Comparison of ENCODE assay signal across 14 mouse cellular contexts in the genomic region with DNA sequence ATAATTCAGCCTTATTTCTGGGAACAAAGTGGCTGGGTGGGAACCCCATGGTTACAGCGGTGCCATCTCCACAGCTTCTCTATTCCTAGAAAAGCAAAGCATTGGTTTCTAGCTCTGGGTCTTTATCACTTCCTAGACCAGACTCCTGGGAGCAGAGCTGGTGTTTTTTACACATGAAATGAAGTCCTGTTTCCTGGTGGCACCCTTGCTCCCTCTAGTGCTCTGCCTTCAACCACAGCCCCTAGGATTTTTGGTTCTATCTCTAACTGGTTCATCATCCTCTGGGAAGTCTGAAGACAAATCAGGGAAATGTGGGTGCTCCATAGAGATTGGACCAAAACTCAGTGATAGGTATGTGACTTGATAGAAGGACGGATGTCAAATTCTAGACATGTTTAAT. TPM values are rescaled to one million over a fixed set of nuclear protein-coding genes. Genes with fewer than 3 reads are reported as not detected.
DNase-seq lines count a peak whose midpoint lies in the region; ATAC-seq and TF ChIP-seq lines count a peak whose summit lies in the region.
"Had no signal": no experiment of that assay in that cellular context is flagged by ENCODE, and none has a peak within 500 bp of the region (broad histone marks: within the 10 kb centered on the region; RNA-seq: fewer than 3 reads in every experiment).

No protein-coding gene starts in this region.

- no peak overlapping the region for H3K27ac ChIP-seq in embryonic facial prominence, embryonic 14.5 days (replicated peaks; ENCODE audit: low read depth, low read length)
- no peak overlapping the region for H3K27ac ChIP-seq in embryonic facial prominence, embryonic 10.5 days (replicated peaks)
- H3K27ac ChIP-seq in hindbrain, postnatal 0 days = no peak overlapping the region
- H3K27ac ChIP-seq in hindbrain, embryonic 14.5 days = no peak overlapping the region
- peak overlapping the region; percentile 83; the same call in 1 of the 2 replicates for H3K27ac ChIP-seq in lung, embryonic 16.5 days (ENCODE audit: low read length)
- H3K27ac ChIP-seq in intestine, postnatal 0 days (ENCODE audit: low read depth, low read length) = no peak overlapping the region
- H3K27ac ChIP-seq: limb, embryonic 13.5 days; midbrain, embryonic 15.5 days; neural tube, embryonic 13.5 days had no signal

- no peak overlapping the region for H3K4me3 ChIP-seq in embryonic facial prominence, embryonic 14.5 days (ENCODE audit: low read depth, low read length)
- H3K4me3 ChIP-seq in embryonic facial prominence, embryonic 10.5 days = no peak overlapping the region
- H3K4me3 ChIP-seq in hindbrain, postnatal 0 days (ENCODE audit: low read length) = no peak overlapping the region
- no peak overlapping the region for H3K4me3 ChIP-seq in hindbrain, embryonic 14.5 days (replicated peaks; ENCODE audit: low read length)
- H3K4me3 ChIP-seq in lung, embryonic 16.5 days (ENCODE audit: low read length) = no peak overlapping the region
- no peak overlapping the region for H3K4me3 ChIP-seq in intestine, postnatal 0 days (ENCODE audit: low read depth, low read length)
- H3K4me3 ChIP-seq: limb, embryonic 13.5 days; midbrain, embryonic 15.5 days; neural tube, embryonic 13.5 days had no signal

- H3K4me1 ChIP-seq in embryonic facial prominence, embryonic 14.5 days (ENCODE audit: control insufficient read depth, insufficient read depth, low read length) = no peaks in the 10 kb centered on the region
- no peaks in the 10 kb centered on the region for H3K4me1 ChIP-seq in embryonic facial prominence, embryonic 10.5 days
- H3K4me1 ChIP-seq in hindbrain, postnatal 0 days (ENCODE audit: insufficient read depth, low read length) = no peaks in the 10 kb centered on the region
- H3K4me1 ChIP-seq in hindbrain, embryonic 14.5 days (replicated peaks; ENCODE audit: control insufficient read depth, insufficient read depth, low read length) = peaks cover 4% of the 10 kb centered on the region
- H3K4me1 ChIP-seq in lung, embryonic 16.5 days (replicated peaks; ENCODE audit: control insufficient read depth, insufficient read depth, low read length) = peaks cover 36% of the 10 kb centered on the region
- 0 out of 2 replicates have a peak, but pooled peaks cover 5% of the 10 kb centered on the region for H3K4me1 ChIP-seq in intestine, postnatal 0 days (replicated peaks; ENCODE audit: control insufficient read depth, insufficient read depth, low read length)

- peaks cover 39% of the 10 kb centered on the region for H3K36me3 ChIP-seq in embryonic facial prominence, embryonic 14.5 days (ENCODE audit: control insufficient read depth, insufficient read depth, low read length)
- peaks cover 50% of the 10 kb centered on the region for H3K36me3 ChIP-seq in embryonic facial prominence, embryonic 10.5 days (replicated peaks)
- H3K36me3 ChIP-seq in hindbrain, postnatal 0 days (ENCODE audit: insufficient read depth, low read length) = no peaks in the 10 kb centered on the region; the same call in 1 of the 2 replicates
- H3K36me3 ChIP-seq in hindbrain, embryonic 14.5 days (replicated peaks; ENCODE audit: control insufficient read depth, insufficient read depth) = peaks cover under 1% of the 10 kb centered on the region; the same call in 1 of the 2 replicates
- H3K36me3 ChIP-seq in lung, embryonic 16.5 days (ENCODE audit: control insufficient read depth, insufficient read depth, low read length) = peaks cover 24% of the 10 kb centered on the region
- H3K36me3 ChIP-seq in intestine, postnatal 0 days (ENCODE audit: control insufficient read depth, insufficient read depth) = peaks cover 25% of the 10 kb centered on the region
- H3K36me3 ChIP-seq: midbrain, embryonic 15.5 days had no signal

- ATAC-seq in embryonic facial prominence, embryonic 14.5 days (ENCODE audit: low read depth) = no peak
- ATAC-seq in hindbrain, postnatal 0 days = no peak
- ATAC-seq in hindbrain, embryonic 14.5 days (ENCODE audit: low FRiP score) = no peak
- ATAC-seq in lung, embryonic 16.5 days (ENCODE audit: low read depth) = no peak
- no peak for ATAC-seq in intestine, postnatal 0 days
- ATAC-seq: midbrain, embryonic 15.5 days had no signal

- DNase-seq in embryonic facial prominence, embryonic 14.5 days (ENCODE audit: low spot score) = peak; percentile 18
- DNase-seq in embryonic facial prominence, embryonic 10.5 days (ENCODE audit: low spot score) = no peak
- no peak for DNase-seq in hindbrain, postnatal 0 days (ENCODE audit: low spot score)
- no peak for DNase-seq in hindbrain, embryonic 14.5 days (ENCODE audit: low spot score)
- no peak for DNase-seq in lung, postnatal 4 days
- no peak for DNase-seq in right cerebral cortex, postnatal 25 days
- DNase-seq: adrenal gland, postnatal 10 days; cerebellum, postnatal 14 days; kidney, postnatal 4 days had no signal

- H3K27me3 ChIP-seq in embryonic facial prominence, embryonic 14.5 days (replicated peaks; ENCODE audit: control insufficient read depth, insufficient read depth, low read length) = no peaks in the 10 kb centered on the region
- no peaks in the 10 kb centered on the region for H3K27me3 ChIP-seq in embryonic facial prominence, embryonic 10.5 days (replicated peaks; ENCODE audit: low read depth, poor library complexity, severe bottlenecking)
- H3K27me3 ChIP-seq in hindbrain, postnatal 0 days (ENCODE audit: insufficient read depth, low read length) = no peaks in the 10 kb centered on the region
- H3K27me3 ChIP-seq in hindbrain, embryonic 14.5 days (ENCODE audit: control insufficient read depth, insufficient read depth, low read length) = no peaks in the 10 kb centered on the region
- H3K27me3 ChIP-seq in lung, embryonic 16.5 days (ENCODE audit: control insufficient read depth, insufficient read depth, low read depth, low read length) = no peaks in the 10 kb centered on the region
- H3K27me3 ChIP-seq in intestine, postnatal 0 days (replicated peaks; ENCODE audit: control insufficient read depth, insufficient read depth, low read length) = no peaks in the 10 kb centered on the region
- H3K27me3 ChIP-seq: limb, embryonic 13.5 days; midbrain, embryonic 15.5 days; neural tube, embryonic 13.5 days had no signal

- TF ChIP-seq CTCF in hindbrain, postnatal 0 days (IDR thresholded peaks at IDR 0.05; ENCODE audit: low read depth) = peak; percentile 53
- TF ChIP-seq CTCF in intestine, postnatal 0 days (IDR thresholded peaks at IDR 0.05; ENCODE audit: low read depth) = peak; percentile 70

- H3K9ac ChIP-seq in embryonic facial prominence, embryonic 14.5 days (ENCODE audit: low read depth, low read length) = no peak overlapping the region
- H3K9ac ChIP-seq in hindbrain, postnatal 0 days (replicated peaks; ENCODE audit: low read length) = no peak overlapping the region
- no peak overlapping the region for H3K9ac ChIP-seq in hindbrain, embryonic 14.5 days
- no peak overlapping the region for H3K9ac ChIP-seq in lung, embryonic 16.5 days (ENCODE audit: low read length)
- no peak overlapping the region for H3K9ac ChIP-seq in intestine, postnatal 0 days (ENCODE audit: low read depth, low read length)
- H3K9ac ChIP-seq: limb, embryonic 13.5 days; midbrain, embryonic 15.5 days; neural tube, embryonic 13.5 days had no signal

- WGBS in embryonic facial prominence, embryonic 14.5 days = 87% methylated on average over 2 of the region's 2 CpGs
- 89% methylated on average over 2 of the region's 2 CpGs for WGBS in embryonic facial prominence, embryonic 10.5 days
- 87% methylated on average over 2 of the region's 2 CpGs for WGBS in hindbrain, postnatal 0 days
- WGBS in hindbrain, embryonic 14.5 days = 87% methylated on average over 2 of the region's 2 CpGs
- 82% methylated on average over 2 of the region's 2 CpGs for WGBS in lung, embryonic 16.5 days
- 89% methylated on average over 2 of the region's 2 CpGs for WGBS in intestine, postnatal 0 days

- H3K4me2 ChIP-seq in embryonic facial prominence, embryonic 14.5 days (ENCODE audit: low read depth, low read length) = no peak overlapping the region
- no peak overlapping the region for H3K4me2 ChIP-seq in hindbrain, postnatal 0 days (ENCODE audit: low read depth, low read length)
- H3K4me2 ChIP-seq in hindbrain, embryonic 14.5 days (replicated peaks) = no peak overlapping the region
- no peak overlapping the region for H3K4me2 ChIP-seq in lung, embryonic 16.5 days (ENCODE audit: low read depth, low read length)
- no peak overlapping the region for H3K4me2 ChIP-seq in intestine, postnatal 0 days (replicated peaks; ENCODE audit: low read depth)
- H3K4me2 ChIP-seq: limb, embryonic 13.5 days; midbrain, embryonic 15.5 days; neural tube, embryonic 13.5 days had no signal

- H3K9me3 ChIP-seq in embryonic facial prominence, embryonic 14.5 days (ENCODE audit: control insufficient read depth, low read length) = no peaks in the 10 kb centered on the region
- H3K9me3 ChIP-seq in embryonic facial prominence, embryonic 10.5 days = no peaks in the 10 kb centered on the region
- H3K9me3 ChIP-seq in hindbrain, postnatal 0 days (ENCODE audit: low read length) = no peaks in the 10 kb centered on the region
- H3K9me3 ChIP-seq in hindbrain, embryonic 14.5 days (ENCODE audit: control insufficient read depth, low read length) = no peaks in the 10 kb centered on the region
- H3K9me3 ChIP-seq in lung, embryonic 16.5 days (ENCODE audit: control insufficient read depth, low read length) = no peaks in the 10 kb centered on the region
- no peaks in the 10 kb centered on the region for H3K9me3 ChIP-seq in intestine, postnatal 0 days (ENCODE audit: control insufficient read depth)
- H3K9me3 ChIP-seq: limb, embryonic 13.5 days; midbrain, embryonic 15.5 days; neural tube, embryonic 13.5 days had no signal

RNA-seq across cellular contexts. Expression of a gene that starts 22.2 kb away (rescaled TPM):
- polyA plus RNA-seq in embryonic facial prominence, embryonic 14.5 days (2014; fragmentation: Nextera tagmentation; extraction: Ambion mirVana) = 52.2 and 53.3 TPM in 2 replicates
- 44.0 and 44.4 TPM in 2 replicates for polyA plus RNA-seq in embryonic facial prominence, embryonic 10.5 days (2016; fragmentation: Nextera tagmentation; extraction: Ambion mirVana)
- total RNA-seq in hindbrain, postnatal 0 days (2014; rRNA removed) = 24.8 and 32.2 TPM in 2 replicates
- polyA plus RNA-seq in hindbrain, postnatal 0 days (2015; fragmentation: Nextera tagmentation; extraction: Ambion mirVana) = 37.1 and 39.7 TPM in 2 replicates
- 56.7 and 71.8 TPM in 2 replicates for polyA plus RNA-seq in hindbrain, embryonic 14.5 days (2014; fragmentation: Nextera tagmentation; extraction: Ambion mirVana)
- 57.9 and 58.1 TPM in 2 replicates for polyA plus RNA-seq in lung, embryonic 16.5 days (2015; fragmentation: Nextera tagmentation; extraction: Ambion mirVana)
- polyA plus RNA-seq in intestine, postnatal 0 days (2015; fragmentation: Nextera tagmentation; extraction: Ambion mirVana) = 37.3 and 42.6 TPM in 2 replicates

RNA-seq across cellular contexts. Expression of a gene that starts 28.9 kb away (rescaled TPM):
- 54.0 and 56.5 TPM in 2 replicates for polyA plus RNA-seq in embryonic facial prominence, embryonic 14.5 days (2014; fragmentation: Nextera tagmentation; extraction: Ambion mirVana)
- 52.1 and 60.8 TPM in 2 replicates for polyA plus RNA-seq in embryonic facial prominence, embryonic 10.5 days (2016; fragmentation: Nextera tagmentation; extraction: Ambion mirVana)
- 29.7 and 30.3 TPM in 2 replicates for total RNA-seq in hindbrain, postnatal 0 days (2014; rRNA removed)
- 11.1 and 11.4 TPM in 2 replicates for polyA plus RNA-seq in hindbrain, postnatal 0 days (2015; fragmentation: Nextera tagmentation; extraction: Ambion mirVana)
- 14.1 and 15.5 TPM in 2 replicates for polyA plus RNA-seq in hindbrain, embryonic 14.5 days (2014; fragmentation: Nextera tagmentation; extraction: Ambion mirVana)
- 57.3 and 61.5 TPM in 2 replicates for polyA plus RNA-seq in lung, embryonic 16.5 days (2015; fragmentation: Nextera tagmentation; extraction: Ambion mirVana)
- polyA plus RNA-seq in intestine, postnatal 0 days (2015; fragmentation: Nextera tagmentation; extraction: Ambion mirVana) = 40.6 and 42.9 TPM in 2 replicates
